Mouse (Mus musculus) neural tube, embryonic 15.5 days (tissue): ENCODE data around the gene 2700097O09Rik. TPM values are rescaled to one million over a fixed set of nuclear protein-coding genes. Genes with fewer than 3 reads are reported as not detected.

Source experiments
- ATAC-seq: fragments of 200-750 bp; cut with Nextera tagmentation; 2 replicates; pipeline ENCODE4 v1.8.0; 2017; ENCODE audit warnings: mild to moderate bottlenecking, moderate TSS enrichment, moderate library complexity; ENCODE audit not compliant: low FRiP score
- H3K27ac ChIP-seq: fragments of 300-500 bp; sonication (generic); replicated peaks from 2 replicates; pipeline ENCODE4 v1.5.1; 2015; ENCODE audit warnings: mild to moderate bottlenecking, inconsistent platforms
- H3K27me3 ChIP-seq: fragments of 300-500 bp; sonication (generic); replicated peaks from 2 replicates; pipeline ENCODE4 v1.6.1; 2015; ENCODE audit warnings: inconsistent platforms
- H3K36me3 ChIP-seq: fragments of 300-500 bp; sonication (generic); 2 replicates; pipeline ENCODE4 v1.6.1; 2015; ENCODE audit warnings: inconsistent platforms
- H3K4me1 ChIP-seq: fragments of 300-500 bp; sonication (generic); 2 replicates; pipeline ENCODE4 v1.6.1; 2015; ENCODE audit warnings: inconsistent platforms
- H3K4me2 ChIP-seq: fragments of 300-500 bp; sonication (generic); 2 replicates; pipeline ENCODE4 v1.6.1; 2015; ENCODE audit warnings: inconsistent platforms, mild to moderate bottlenecking, moderate library complexity
- H3K4me3 ChIP-seq: fragments of 300-500 bp; sonication (generic); replicated peaks from 2 replicates; pipeline ENCODE4 v1.5.1; 2015; ENCODE audit warnings: mild to moderate bottlenecking, inconsistent platforms
- H3K9ac ChIP-seq: fragments of 300-500 bp; sonication (generic); replicated peaks from 2 replicates; pipeline ENCODE4 v1.6.1; 2015; ENCODE audit warnings: mild to moderate bottlenecking, inconsistent platforms
- H3K9me3 ChIP-seq: fragments of 300-500 bp; sonication (generic); replicated peaks from 2 replicates; pipeline ENCODE4 v1.6.1; 2016; ENCODE audit warnings: inconsistent platforms
- WGBS: fragments of 180-500 bp; shearing (Covaris S2); methylation state at CpG from one replicate; pipeline ENCODE4 v1.1.7; 2015; ENCODE audit warnings: mixed read lengths; 5-methylcytosine and 5-hydroxymethylcytosine counted together
- polyA plus RNA-seq: library from polyadenylated mRNA; unstranded; fragments of >200 nt; fragmentation: Nextera tagmentation; extraction: Ambion mirVana; gene quantifications from 2 replicates; pipeline ENCODE4 v1.2.1, GENCODE M21; 2015

The 2700097O09Rik gene
- polyA plus RNA-seq, 1 experiment from 2014 or later: 34.1 TPM

GRCm38 (mm10) chr12:54999016-54999690 is 80.8 kb downstream of the 2700097O09Rik start:
- Histone ChIP-seq H3K9ac (no peak overlapping the region), H3K36me3 (no peaks in the 10 kb centered on the region), H3K27ac (no peak overlapping the region), H3K4me1 (no peaks in the 10 kb centered on the region), H3K27me3 (no peaks in the 10 kb centered on the region), H3K4me3 (no peak overlapping the region), H3K4me2 (no peak overlapping the region), H3K9me3 (no peaks in the 10 kb centered on the region)
- WGBS: 90% methylated on average over 14 of the region's 14 CpGs
- ATAC-seq: no peak

- Histone ChIP-seq H3K27ac (no peak overlapping the region), H3K4me1 (no peaks in the 10 kb centered on the region), H3K27me3 (no peaks in the 10 kb centered on the region), H3K4me3 (no peak overlapping the region), H3K9ac (no peak overlapping the region), H3K9me3 (no peaks in the 10 kb centered on the region), H3K4me2 (no peak overlapping the region), H3K36me3 (no peaks in the 10 kb centered on the region)
- ATAC-seq: no peak
- 86% methylated on average over 5 of the region's 5 CpGs for WGBS
Measured at GRCm38 (mm10) chr12:54998411-54998810, 81.5 kb downstream of the 2700097O09Rik start.

- Histone ChIP-seq H3K4me1 (no peaks in the 10 kb centered on the region), H3K36me3 (no peaks in the 10 kb centered on the region), H3K4me2 (no peak overlapping the region), H3K9ac (no peak overlapping the region), H3K9me3 (no peaks in the 10 kb centered on the region), H3K27me3 (no peaks in the 10 kb centered on the region), H3K4me3 (no peak overlapping the region), H3K27ac (no peak overlapping the region)
- WGBS: 91% methylated on average over 6 of the region's 6 CpGs
- ATAC-seq: no peak
Measured at GRCm38 (mm10) chr12:54996979-54997474, 82.9 kb downstream of the 2700097O09Rik start.

- Histone ChIP-seq H3K36me3 (no peaks in the 10 kb centered on the region), H3K9me3 (no peaks in the 10 kb centered on the region), H3K27ac (no peak overlapping the region), H3K4me3 (no peak overlapping the region), H3K9ac (no peak overlapping the region), H3K4me2 (no peak overlapping the region), H3K4me1 (no peaks in the 10 kb centered on the region), H3K27me3 (no peaks in the 10 kb centered on the region)
- 87% methylated on average over 3 of the region's 3 CpGs for WGBS
- ATAC-seq: no peak
Measured at GRCm38 (mm10) chr12:54995965-54996364, 83.9 kb downstream of the 2700097O09Rik start.

Other genes with a start within 250 kb of the 2700097O09Rik start
- gene Cfl2, start 217.2 kb downstream of the 2700097O09Rik start, polyA plus RNA-seq: 294 and 346 TPM in 2 replicates
- gene Gm20403, start 93.6 kb downstream of the 2700097O09Rik start, polyA plus RNA-seq: not detected in 2 replicates
- gene Baz1a, start 65.8 kb downstream of the 2700097O09Rik start, polyA plus RNA-seq: 2.7 and 12.3 TPM in 2 replicates
- gene Srp54a, start 152 bp upstream of the 2700097O09Rik start, polyA plus RNA-seq: 191 and 201 TPM in 2 replicates
- gene Fam177a, start 44.4 kb upstream of the 2700097O09Rik start, polyA plus RNA-seq: 69.0 and 77.3 TPM in 2 replicates
- gene Srp54b, start 75.0 kb upstream of the 2700097O09Rik start, polyA plus RNA-seq: 62.8 and 64.4 TPM in 2 replicates
- gene 1700047I17Rik2, start 119.5 kb upstream of the 2700097O09Rik start, polyA plus RNA-seq: not detected in 2 replicates
- gene Srp54c, start 150.1 kb upstream of the 2700097O09Rik start, polyA plus RNA-seq: 80.4 TPM in 2 replicates
- 9.6 and 10.9 TPM in 2 replicates for gene 1110008L16Rik, start 219.5 kb upstream of the 2700097O09Rik start, polyA plus RNA-seq
- 19.6 and 22.2 TPM in 2 replicates for gene Ppp2r3c, start 222.9 kb upstream of the 2700097O09Rik start, polyA plus RNA-seq